Mouse (Mus musculus) cerebellum, postnatal 4 days (tissue): ENCODE measurements at regions not wholly inside any gene's neighbourhood (a gene's known extent, or its start where the extent isn't known, plus 50 kb on each side); places are given as distances from the start of the nearest gene placed in this dataset.

ENCODE experiments used
- DNase-seq, 2 experiments: peaks; one replicate each; pipeline ENCODE4 v3.0.0; 2022; ENCODE audit warnings: low spot score in 2 of 2, mixed read lengths in 1 of 2

DNA sequence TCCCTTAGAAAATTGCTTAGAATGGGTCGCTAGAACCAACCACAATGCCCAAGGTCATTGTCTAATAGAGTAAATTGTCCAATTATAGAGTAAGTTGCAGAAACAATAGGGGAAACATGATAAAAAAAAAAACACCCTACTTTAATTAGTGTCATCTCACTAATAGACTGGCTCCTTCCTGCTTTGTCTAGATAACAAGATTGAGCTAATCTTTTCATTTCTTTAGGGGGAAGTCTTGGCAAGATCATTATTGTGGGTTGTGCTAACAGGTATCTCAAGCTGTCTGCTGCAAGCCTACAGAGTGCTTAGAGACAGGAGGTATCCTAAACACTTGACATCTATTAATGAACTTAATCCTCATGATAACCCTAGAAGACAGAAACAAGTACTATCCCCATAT lies 615.9 kb downstream of the Gbe1 start:
- DNase-seq, result no peak

GRCm38 (mm10) chr16:70935959-70936358 lies 622.2 kb downstream of the Gbe1 start:
- no peak for DNase-seq

GRCm38 (mm10) chr16:70952937-70953336 lies 639.2 kb downstream of the Gbe1 start:
- DNase-seq, result no peak
